Mouse (Mus musculus): Measurements from ENCODE around the gene Caprin2.

Caprin2 gene

GRCm38 (mm10) chr6:148841760-148842159, 54.3 kb downstream of the Caprin2 start:
- DNase-seq (ENCODE audit: low spot score in 2 of 2) = no peak

GRCm38 (mm10) chr6:148838460-148838859, 57.6 kb downstream of the Caprin2 start:
- no peak for DNase-seq (ENCODE audit: low spot score in 2 of 2)

GRCm38 (mm10) chr6:148831728-148832121, 64.3 kb downstream of the Caprin2 start:
- no peak for DNase-seq (ENCODE audit: low spot score in 2 of 2)

- DNase-seq (ENCODE audit: low spot score in 2 of 2) = peak; percentile 79 to 91
Measured at GRCm38 (mm10) chr6:148830748-148831727, 65.0 kb downstream of the Caprin2 start, which contains the start of gene Ipo8. Gene Ipo8 (minus strand): TSS chr6:148831467.

- no peak for DNase-seq (ENCODE audit: low spot score in 2 of 2)
Measured at GRCm38 (mm10) chr6:148830355-148830747, 65.7 kb downstream of the Caprin2 start.

- DNase-seq (ENCODE audit: low spot score in 2 of 2) = no peak
Measured at GRCm38 (mm10) chr6:148826119-148826518, 69.9 kb downstream of the Caprin2 start.

GRCm38 (mm10) chr6:148818624-148819343, 77.3 kb downstream of the Caprin2 start:
- DNase-seq (ENCODE audit: low spot score in 2 of 2) = no peak

- DNase-seq (ENCODE audit: low spot score in 2 of 2) = no peak
Measured at GRCm38 (mm10) chr6:148816751-148817150, 79.3 kb downstream of the Caprin2 start.

GRCm38 (mm10) chr6:148811117-148811516, 84.9 kb downstream of the Caprin2 start:
- no peak for DNase-seq (ENCODE audit: low spot score in 2 of 2)

GRCm38 (mm10) chr6:148799773-148800172, 96.3 kb downstream of the Caprin2 start:
- DNase-seq (ENCODE audit: low spot score in 2 of 2) = no peak

- DNase-seq (ENCODE audit: low spot score in 2 of 2) = no peak
Measured at GRCm38 (mm10) chr6:148795145-148795544, 100.9 kb downstream of the Caprin2 start.

Data from urinary bladder, postnatal 36 days (tissue).